Mouse (Mus musculus): ENCODE measurements around the gene Scamp4. TPM values are rescaled to one million over a fixed set of nuclear protein-coding genes. Genes with fewer than 3 reads are reported as not detected.
"Not testable (repeated sequence)": the region's sequence is repeated elsewhere in the genome, so short reads cannot be mapped to it uniquely, and the experiment has no call there.

Gene Scamp4
- total RNA-seq, 2 experiments from 2014 or later = 35.8 to 39.3 TPM

DNA sequence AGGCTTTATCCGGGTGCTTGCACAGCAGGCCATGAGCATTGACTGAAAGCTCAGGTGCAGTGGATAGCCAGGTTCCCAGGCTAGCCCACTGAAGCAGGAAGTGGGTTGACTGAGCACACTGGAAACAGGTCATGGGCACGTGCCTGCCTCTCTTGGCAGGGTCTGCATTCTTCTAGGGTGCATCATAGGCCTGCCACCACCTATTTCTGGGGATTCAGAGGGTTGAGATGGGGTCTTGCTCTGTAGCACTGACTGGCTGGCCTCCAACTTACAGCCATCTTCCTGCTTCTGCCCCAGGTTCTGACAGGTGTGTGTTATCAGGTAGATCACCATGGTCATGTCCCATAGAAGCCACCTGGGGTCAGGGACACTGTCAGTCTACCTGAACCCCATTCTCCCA, 2.3 kb downstream of the Scamp4 start:
- no peak for DNase-seq (ENCODE audit: low spot score in 2 of 2)
- intact Hi-C loops (cut with DNase I) = no loop called here

GRCm38 (mm10) chr10:80605721-80606120, 3.0 kb downstream of the Scamp4 start, which contains the start of gene Gm49322:
Gene Gm49322 (plus strand): TSS chr10:80606021.
- intact Hi-C loops (cut with DNase I); DNase-seq (ENCODE audit: low spot score in 2 of 2): not testable (repeated sequence)

DNA sequence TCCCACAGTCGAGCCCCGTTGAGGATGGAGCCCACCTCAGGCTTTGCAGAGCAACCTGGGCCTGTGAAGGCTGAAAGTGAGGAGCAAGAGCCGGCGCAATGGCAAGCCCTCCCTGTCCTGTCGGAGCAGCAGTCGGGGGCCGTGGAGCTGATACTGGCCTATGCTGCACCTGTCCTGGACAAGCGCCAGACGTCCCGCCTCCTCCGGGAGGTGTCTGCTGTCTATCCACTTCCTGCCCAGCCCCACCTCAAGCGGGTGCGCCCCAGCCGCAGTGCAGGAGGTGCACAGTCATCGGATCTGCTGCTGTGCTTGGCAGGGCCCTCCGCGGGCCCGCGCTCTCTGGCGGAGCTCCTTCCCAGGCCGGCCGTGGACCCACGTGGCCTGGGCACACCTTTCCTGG, 3.6 kb downstream of the Scamp4 start:
- DNase-seq (ENCODE audit: low spot score in 2 of 2) = no peak
- intact Hi-C loops (cut with DNase I) = no loop called here

DNA sequence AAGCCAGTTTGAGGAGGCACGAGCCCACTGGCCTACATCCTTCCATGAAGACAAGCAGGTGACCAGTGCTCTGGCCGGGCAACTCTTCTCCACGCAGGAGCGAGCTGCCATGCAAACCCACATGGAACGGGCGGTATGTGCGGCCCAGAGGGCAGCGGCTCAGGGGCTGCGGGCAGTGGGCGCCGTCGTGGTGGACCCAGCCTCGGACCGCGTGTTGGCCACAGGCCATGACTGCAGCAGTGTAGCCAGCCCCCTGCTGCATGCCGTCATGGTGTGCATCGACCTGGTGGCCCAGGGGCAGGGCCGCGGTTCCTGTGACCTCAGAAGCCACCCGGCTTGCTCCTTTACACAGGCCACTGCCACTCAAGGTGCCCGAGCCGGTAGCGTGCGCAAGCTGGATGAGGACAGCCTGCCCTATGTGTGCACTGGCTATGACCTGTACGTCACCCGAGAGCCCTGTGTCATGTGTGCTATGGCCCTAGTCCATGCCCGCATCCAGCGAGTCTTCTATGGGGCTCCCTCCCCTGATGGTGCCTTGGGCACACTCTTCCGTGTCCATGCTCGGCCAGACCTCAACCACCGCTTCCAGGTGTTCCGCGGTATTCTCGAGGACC, 4.2 kb downstream of the Scamp4 start:
- no peak for DNase-seq (ENCODE audit: low spot score in 2 of 2)
- intact Hi-C loops (cut with DNase I) = no loop called here

- intact Hi-C loops (cut with DNase I) = no loop called here
- DNase-seq (ENCODE audit: low spot score in 2 of 2) = no peak
Measured at GRCm38 (mm10) chr10:80608435-80608834, 5.8 kb downstream of the Scamp4 start.

DNA sequence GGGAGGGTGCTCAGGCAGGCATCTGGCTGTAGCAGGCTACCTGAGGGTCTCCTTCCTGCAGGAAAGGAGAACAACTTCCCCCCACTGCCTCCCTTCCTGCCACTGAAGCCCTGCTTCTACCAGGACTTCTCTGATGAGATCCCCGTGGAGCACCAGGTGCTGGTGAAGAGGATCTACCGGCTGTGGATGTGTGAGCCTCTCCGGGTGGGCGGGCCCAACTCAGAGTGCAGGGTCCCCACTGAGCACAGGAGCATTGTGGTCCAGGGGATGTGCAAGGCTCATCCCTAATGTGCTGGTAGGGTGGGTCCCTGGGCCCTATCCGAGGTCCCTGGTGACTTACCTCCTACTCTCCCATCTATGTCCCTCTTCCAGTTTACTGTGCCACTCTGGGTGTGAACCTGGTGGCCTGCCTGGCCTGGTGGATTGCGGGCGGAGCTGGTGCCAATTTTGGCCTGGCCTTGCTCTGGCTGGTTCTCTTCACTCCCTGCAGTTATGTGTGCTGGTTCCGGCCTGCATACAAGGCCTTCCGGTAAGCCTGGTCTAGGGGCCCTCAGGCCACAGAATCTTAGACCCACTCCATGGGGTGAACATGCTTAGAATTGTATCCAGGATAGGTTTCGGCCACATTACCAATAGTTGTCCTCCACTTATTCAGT, 6.7 kb downstream of the Scamp4 start:
- intact Hi-C loops (cut with DNase I) = no loop called here
- no peak for DNase-seq (ENCODE audit: low spot score in 2 of 2)

GRCm38 (mm10) chr10:80610116-80610785, 7.6 kb downstream of the Scamp4 start:
- no peak for DNase-seq (ENCODE audit: low spot score in 2 of 2)

DNA sequence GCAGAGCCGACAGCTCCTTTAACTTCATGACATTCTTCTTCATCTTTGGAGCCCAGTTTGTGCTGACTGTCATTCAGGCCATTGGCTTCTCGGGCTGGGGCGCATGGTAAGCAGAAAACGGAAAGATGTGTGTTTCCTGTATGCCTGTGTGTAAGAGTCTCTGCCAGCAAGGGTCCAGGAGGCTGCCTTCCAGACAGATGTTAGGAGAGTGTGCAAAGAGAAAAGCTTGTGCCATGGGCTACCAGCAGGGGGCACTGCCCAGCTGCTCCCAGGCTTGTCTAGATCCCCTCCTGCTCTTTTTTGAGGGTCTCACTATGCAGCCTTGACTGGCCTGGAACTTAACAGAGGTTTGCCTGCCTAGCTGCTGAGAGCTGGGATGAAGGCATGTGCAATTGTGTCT, 8.4 kb downstream of the Scamp4 start:
- DNase-seq (ENCODE audit: low spot score in 2 of 2) = peak in 1 of 2 experiments; percentile 45
- intact Hi-C loops (cut with DNase I) = no loop called here

More at GRCm38 (mm10) chr10:80610116-80610785, 7.6 kb downstream of the Scamp4 start:
- intact Hi-C loops (cut with DNase I) = no loop called here

- intact Hi-C loops (cut with DNase I) = no loop called here
Measured at GRCm38 (mm10) chr10:80611905-80612304, 9.2 kb downstream of the Scamp4 start.

GRCm38 (mm10) chr10:80613821-80614220, 11.1 kb downstream of the Scamp4 start:
- no peak for DNase-seq (ENCODE audit: low spot score in 2 of 2)
- intact Hi-C loops (cut with DNase I) = no loop called here

More at GRCm38 (mm10) chr10:80611905-80612304, 9.2 kb downstream of the Scamp4 start:
- no peak for DNase-seq (ENCODE audit: low spot score in 2 of 2)

DNA sequence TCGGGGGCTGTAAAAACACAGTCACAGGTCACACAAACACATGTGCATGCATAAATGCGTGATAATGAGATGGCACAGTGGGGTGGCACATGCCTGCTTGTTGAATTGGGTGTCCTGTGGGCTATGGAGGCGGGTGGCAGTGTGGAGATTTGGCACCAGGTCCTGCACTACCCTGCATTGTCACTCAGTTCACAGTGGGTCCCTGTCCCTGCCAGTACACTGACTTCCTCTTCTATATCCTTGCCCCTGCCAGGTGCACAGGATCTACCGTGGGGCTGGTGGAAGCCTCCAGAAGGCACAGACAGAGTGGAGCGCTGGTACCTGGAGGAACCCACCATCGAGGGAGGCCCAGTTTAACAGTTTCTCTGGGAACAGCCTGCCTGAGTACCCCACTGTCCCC, 11.7 kb downstream of the Scamp4 start:
- intact Hi-C loops (cut with DNase I) = no loop called here
- DNase-seq (ENCODE audit: low spot score in 2 of 2) = no peak

DNA sequence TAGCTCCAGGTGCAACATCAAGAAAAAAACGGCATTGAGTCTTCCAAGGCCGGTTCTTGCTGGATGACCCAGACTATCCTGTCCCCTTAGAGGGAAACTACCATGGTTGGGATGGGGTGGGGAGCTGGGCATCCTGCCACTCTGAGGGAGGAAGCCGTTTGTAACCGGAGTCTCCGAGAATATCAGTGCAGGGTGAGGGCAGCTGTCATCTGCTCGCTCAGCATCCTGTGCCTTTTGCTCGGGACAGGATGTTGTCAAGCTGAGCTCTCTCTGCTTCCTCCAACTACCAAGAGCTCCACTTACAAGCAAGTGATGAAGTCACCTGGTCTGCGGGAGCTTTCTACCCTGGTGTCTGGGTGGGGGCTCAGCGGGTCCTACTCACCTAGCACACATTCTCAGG, 15.5 kb downstream of the Scamp4 start:
- intact Hi-C loops (cut with DNase I) = no loop called here
- DNase-seq (ENCODE audit: low spot score in 2 of 2) = no peak

DNA sequence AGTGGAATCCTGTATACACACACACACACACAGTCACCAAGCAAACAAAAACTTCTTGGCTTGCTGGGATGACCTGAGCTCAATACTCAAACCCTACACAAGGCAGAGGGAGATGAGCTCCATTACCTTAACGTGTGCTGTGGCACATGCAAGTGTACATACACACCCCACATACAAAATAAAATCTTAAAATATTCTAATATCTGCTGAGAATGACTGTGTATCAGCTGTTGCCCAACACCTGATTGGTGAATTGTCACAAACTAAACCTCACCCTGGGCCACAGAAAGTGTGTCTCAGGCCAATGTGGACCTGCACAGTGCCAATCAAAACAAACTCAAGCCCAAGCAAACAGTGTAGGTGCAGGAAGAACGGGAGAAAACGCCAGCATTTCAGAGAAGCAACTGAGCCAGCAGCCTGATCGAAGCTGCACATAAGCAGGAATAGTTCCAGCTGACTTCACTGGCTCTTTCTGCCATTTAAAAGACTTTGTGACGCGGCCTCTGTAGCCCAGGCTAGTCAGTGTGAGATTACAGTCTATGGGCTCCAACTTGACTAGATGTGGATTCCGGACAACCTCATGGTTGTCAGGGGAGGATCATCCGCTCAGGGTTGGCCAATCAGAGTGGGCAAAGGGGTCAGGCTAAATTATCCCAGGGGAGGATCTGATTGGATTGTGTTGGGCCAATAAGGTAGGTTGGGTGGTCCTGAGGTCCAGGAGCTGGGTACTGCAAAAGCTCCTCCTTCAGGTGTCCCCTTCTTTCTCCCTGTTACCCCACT, 17.0 kb downstream of the Scamp4 start:
- DNase-seq (ENCODE audit: low spot score in 2 of 2) = no peak
- intact Hi-C loops (cut with DNase I) = loop anchor here (5.0 kb wide), 1 partner anchor 42 kb away; the partner anchor contains the start of gene Klf16

DNA sequence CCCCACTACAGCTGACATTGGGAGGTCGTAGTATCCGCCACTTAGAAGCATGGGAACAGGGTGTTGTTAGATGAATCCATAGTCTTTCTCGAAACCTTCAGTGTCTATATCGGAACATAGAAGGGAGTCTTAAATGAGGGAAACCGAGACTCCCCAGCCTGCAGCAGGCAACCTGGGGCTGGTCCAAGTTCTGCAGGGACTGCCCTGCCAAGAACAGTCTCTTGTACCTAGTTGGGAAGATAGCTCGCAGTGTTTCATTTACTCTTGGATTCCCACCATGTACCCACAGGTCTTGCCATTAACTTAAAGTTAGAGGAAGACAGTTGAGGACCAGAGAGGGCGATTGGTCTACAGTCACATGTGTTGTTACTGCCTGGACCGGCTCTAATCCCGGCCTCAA, 17.7 kb downstream of the Scamp4 start:
- intact Hi-C loops (cut with DNase I) = loop anchor here (5.0 kb wide), 1 partner anchor 43 kb away; the partner anchor contains the start of gene Klf16
- no peak for DNase-seq (ENCODE audit: low spot score in 2 of 2)

- intact Hi-C loops (cut with DNase I) = loop anchor here (5.0 kb wide), 1 partner anchor 44 kb away; the partner anchor contains the start of gene Klf16
- DNase-seq (ENCODE audit: low spot score in 2 of 2) = no peak
Measured at GRCm38 (mm10) chr10:80620796-80621689, 18.4 kb downstream of the Scamp4 start.

DNA sequence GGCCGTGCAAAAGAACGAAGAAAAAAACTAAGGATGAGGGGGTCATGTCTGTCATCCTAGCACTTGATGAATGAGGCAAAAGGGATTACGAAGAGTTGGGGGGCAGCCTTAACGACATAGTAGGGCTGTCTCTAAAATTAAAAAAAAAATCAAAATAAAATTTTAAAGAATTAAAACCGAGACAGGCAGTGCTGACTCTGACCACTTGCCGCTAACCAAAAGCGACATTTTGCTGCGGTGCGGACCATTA, 18.9 kb downstream of the Scamp4 start:
- intact Hi-C loops (cut with DNase I) = loop anchor here (5.0 kb wide), 1 partner anchor 44 kb away; the partner anchor contains the start of gene Klf16

GRCm38 (mm10) chr10:80621940-80622660, 19.4 kb downstream of the Scamp4 start:
- intact Hi-C loops (cut with DNase I) = loop anchor here (5.0 kb wide), 1 partner anchor 45 kb away; the partner anchor contains the start of gene Klf16
- DNase-seq (ENCODE audit: low spot score in 2 of 2) = peak; percentile 100

More for the DNA sequence above, 18.9 kb downstream of the Scamp4 start:
- no peak for DNase-seq (ENCODE audit: low spot score in 2 of 2)
